Mouse (Mus musculus) hindbrain, embryonic 16.5 days (tissue): ENCODE data around the gene Szrd1. TPM values are rescaled to one million over a fixed set of nuclear protein-coding genes. Genes with fewer than 3 reads are reported as not detected.
"Not testable (repeated sequence)": the region's sequence is repeated elsewhere in the genome, so short reads cannot be mapped to it uniquely, and the experiment has no call there.

Experiments used
- ATAC-seq: fragments of 200-750 bp; cut with Nextera tagmentation; 2 replicates; pipeline ENCODE4 v1.8.0; 2017; ENCODE audit warnings: moderate TSS enrichment, moderate library complexity
- H3K27ac ChIP-seq: fragments of 300-500 bp; sonication (generic); 2 replicates; pipeline ENCODE4 v1.5.1; 2014; ENCODE audit warnings: low read depth, mild to moderate bottlenecking, control low read depth, low read length, moderate library complexity
- H3K27me3 ChIP-seq: fragments of 300-500 bp; sonication (generic); replicated peaks from 2 replicates; pipeline ENCODE4 v1.6.1; 2014; ENCODE audit warnings: low read length; ENCODE audit not compliant: control insufficient read depth, insufficient read depth
- H3K36me3 ChIP-seq: fragments of 300-500 bp; sonication (generic); 2 replicates; pipeline ENCODE4 v1.6.1; 2014; ENCODE audit warnings: mild to moderate bottlenecking, low read length, moderate library complexity, mixed read lengths; ENCODE audit not compliant: control insufficient read depth, insufficient read depth
- H3K4me1 ChIP-seq: fragments of 300-500 bp; sonication (generic); 2 replicates; pipeline ENCODE4 v1.6.1; 2014; ENCODE audit warnings: low read depth, low read length; ENCODE audit not compliant: control insufficient read depth, insufficient read depth
- H3K4me2 ChIP-seq: fragments of 300-500 bp; sonication (generic); 2 replicates; pipeline ENCODE4 v1.6.1; 2014; ENCODE audit warnings: mild to moderate bottlenecking, low read length, control low read depth, moderate library complexity
- H3K4me3 ChIP-seq: fragments of 300-500 bp; sonication (generic); 2 replicates; pipeline ENCODE4 v1.5.1; 2014; ENCODE audit warnings: mild to moderate bottlenecking, low read length, control low read depth, moderate library complexity
- H3K9ac ChIP-seq: fragments of 300-500 bp; sonication (generic); 2 replicates; pipeline ENCODE4 v1.6.1; 2014; ENCODE audit warnings: low read depth, mild to moderate bottlenecking, control low read depth, low read length, moderate library complexity
- H3K9me3 ChIP-seq: fragments of 300-500 bp; sonication (generic); 2 replicates; pipeline ENCODE4 v1.6.1; 2014; ENCODE audit warnings: mild to moderate bottlenecking, low read length, moderate library complexity; ENCODE audit not compliant: control insufficient read depth
- WGBS: fragments of 180-500 bp; shearing (Covaris S2); extraction: QIAGEN DNeasy Blood & Tissue Kit; methylation state at CpG from one replicate; pipeline ENCODE4 v1.1.7; 2014; 5-methylcytosine and 5-hydroxymethylcytosine counted together
- polyA plus RNA-seq: library from polyadenylated mRNA; unstranded; fragments of >200 nt; fragmentation: Nextera tagmentation; extraction: Ambion mirVana; gene quantifications from 2 replicates; pipeline ENCODE4 v1.2.1, GENCODE M21; 2015

Gene Szrd1
- polyA plus RNA-seq, 1 experiment from 2014 or later = 22.4 TPM

- Histone ChIP-seq H3K27me3 (no peaks in the 10 kb centered on the region), H3K9me3 (no peaks in the 10 kb centered on the region), H3K4me3 (no peak overlapping the region), H3K9ac (no peak overlapping the region), H3K27ac (no peak overlapping the region), H3K4me1 (peaks cover 23% of the 10 kb centered on the region), H3K4me2 (no peak overlapping the region), H3K36me3 (no peaks in the 10 kb centered on the region)
- no peak for ATAC-seq
- WGBS = 90% methylated on average over 6 of the region's 6 CpGs
Observed at GRCm38 (mm10) chr4:141140967-141141366, 1.4 kb upstream of the Szrd1 start.

GRCm38 (mm10) chr4:141140354-141140753, 779 bp upstream of the Szrd1 start:
- ATAC-seq, H3K27ac ChIP-seq, H3K9ac ChIP-seq, H3K4me2 ChIP-seq, H3K36me3 ChIP-seq, H3K9me3 ChIP-seq, H3K27me3 ChIP-seq, H3K4me3 ChIP-seq: not testable (repeated sequence)
- H3K4me1 ChIP-seq = peaks cover 24% of the 10 kb centered on the region
- 88% methylated on average over 9 of the region's 9 CpGs for WGBS

- H3K4me1 ChIP-seq = peaks cover 36% of the 10 kb centered on the region
- peak overlapping the region; percentile 97 for H3K4me2 ChIP-seq
- no peaks in the 10 kb centered on the region for H3K27me3 ChIP-seq
- H3K9me3 ChIP-seq = no peaks in the 10 kb centered on the region
- peak overlapping the region; percentile 76 for H3K9ac ChIP-seq
- ATAC-seq = no peak
- peak overlapping the region; percentile 68 for H3K4me3 ChIP-seq
- peak overlapping the region; percentile 91 for H3K27ac ChIP-seq
- no peaks in the 10 kb centered on the region for H3K36me3 ChIP-seq
- WGBS = 3% methylated on average over 29 of the region's 29 CpGs
Observed at GRCm38 (mm10) chr4:141138425-141139115, 1.0 kb downstream of the Szrd1 start.

DNA sequence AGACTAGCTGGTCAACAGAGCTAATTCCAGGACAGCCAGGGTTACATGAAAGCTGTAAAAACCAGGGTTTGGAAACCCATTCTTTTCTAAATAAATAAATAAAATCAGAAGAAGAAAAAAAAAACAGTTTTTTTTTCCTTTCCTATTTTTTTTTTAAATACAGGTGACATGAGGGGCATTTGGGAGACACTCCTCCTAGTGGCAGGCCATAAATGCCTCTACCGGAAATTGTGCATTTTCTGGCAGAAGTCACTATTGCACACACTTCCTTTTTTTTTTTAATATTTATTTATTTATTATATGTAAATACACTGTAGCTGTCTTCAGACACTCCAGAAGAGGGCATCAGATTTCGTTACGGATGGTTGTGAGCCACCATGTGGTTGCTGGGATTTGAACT, 1.8 kb downstream of the Szrd1 start:
- not testable (repeated sequence) for H3K27me3 ChIP-seq, H3K9me3 ChIP-seq, H3K27ac ChIP-seq, H3K36me3 ChIP-seq, H3K9ac ChIP-seq, H3K4me3 ChIP-seq, ATAC-seq
- H3K4me2 ChIP-seq = peak overlapping the region; percentile 97
- 80% methylated on average over 1 of the region's 3 CpGs for WGBS
- H3K4me1 ChIP-seq = peaks cover 36% of the 10 kb centered on the region

DNA sequence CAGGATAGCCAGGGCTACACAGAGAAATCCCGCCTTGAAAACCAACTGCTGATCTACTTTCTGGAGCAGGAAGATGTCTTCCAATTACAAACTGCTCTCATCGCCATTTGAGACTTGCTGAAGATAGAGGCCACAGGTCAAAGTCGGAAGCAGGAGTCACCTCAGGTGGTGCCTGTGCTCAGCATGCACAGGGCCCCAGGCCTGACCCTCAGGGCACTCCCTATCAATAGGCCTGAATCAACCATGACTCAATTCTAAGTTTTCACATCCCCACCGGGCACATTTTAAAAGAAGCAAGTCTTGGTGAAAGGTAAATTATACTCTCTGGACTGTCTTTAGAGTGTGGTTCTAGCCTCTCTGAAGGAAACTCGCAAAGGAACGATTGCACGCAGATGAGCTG, 3.4 kb downstream of the Szrd1 start:
- no peak for ATAC-seq
- Histone ChIP-seq H3K9me3 (no peaks in the 10 kb centered on the region), H3K4me1 (peaks cover 50% of the 10 kb centered on the region), H3K27me3 (no peaks in the 10 kb centered on the region), H3K4me2 (no peak overlapping the region), H3K9ac (no peak overlapping the region), H3K27ac (no peak overlapping the region), H3K36me3 (no peaks in the 10 kb centered on the region), H3K4me3 (no peak overlapping the region)
- WGBS = 60% methylated on average over 7 of the region's 7 CpGs

GRCm38 (mm10) chr4:141134751-141135530, 4.6 kb downstream of the Szrd1 start:
- ATAC-seq = no peak
- Histone ChIP-seq H3K4me1 (peaks cover 53% of the 10 kb centered on the region), H3K9me3 (no peaks in the 10 kb centered on the region), H3K36me3 (no peaks in the 10 kb centered on the region), H3K27ac (peak overlapping the region; percentile 57), H3K4me2 (no peak overlapping the region), H3K9ac (no peak overlapping the region), H3K4me3 (no peak overlapping the region), H3K27me3 (no peaks in the 10 kb centered on the region)
- WGBS = 69% methylated on average over 20 of the region's 20 CpGs

- WGBS = 14% methylated on average over 8 of the region's 8 CpGs
- Histone ChIP-seq H3K4me3 (no peak overlapping the region), H3K36me3 (no peaks in the 10 kb centered on the region), H3K4me2 (no peak overlapping the region), H3K27ac (peak overlapping the region; percentile 57), H3K4me1 (peaks cover 53% of the 10 kb centered on the region), H3K27me3 (no peaks in the 10 kb centered on the region), H3K9me3 (no peaks in the 10 kb centered on the region), H3K9ac (no peak overlapping the region)
- ATAC-seq = peak; percentile 50
Observed at GRCm38 (mm10) chr4:141134031-141134441, 5.5 kb downstream of the Szrd1 start.

DNA sequence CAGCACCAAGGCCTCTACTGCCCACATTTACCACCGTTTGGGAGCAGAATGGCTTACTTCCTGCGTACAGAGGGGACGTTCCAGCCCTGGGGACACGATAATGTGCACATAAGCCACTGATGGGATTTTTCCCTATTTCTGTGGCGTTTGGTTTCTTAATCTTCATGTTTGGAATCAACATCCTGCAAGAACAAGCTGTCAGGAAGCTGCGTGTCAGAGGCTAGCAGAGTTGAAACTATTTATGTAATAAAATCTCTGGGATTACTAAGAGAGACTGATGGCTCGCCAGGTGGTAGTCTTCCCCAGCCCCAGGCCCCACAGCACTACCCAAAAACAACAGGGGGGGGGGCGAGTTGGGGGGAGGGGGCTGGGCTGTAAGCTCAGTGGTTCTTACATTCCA, 6.3 kb downstream of the Szrd1 start:
- ATAC-seq = no peak
- H3K4me1 ChIP-seq = peaks cover 48% of the 10 kb centered on the region
- H3K36me3 ChIP-seq = no peaks in the 10 kb centered on the region
- no peaks in the 10 kb centered on the region for H3K27me3 ChIP-seq
- H3K27ac ChIP-seq = no peak overlapping the region
- 61% methylated on average over 8 of the region's 8 CpGs for WGBS
- H3K4me2 ChIP-seq = no peak overlapping the region
- H3K9ac ChIP-seq = no peak overlapping the region
- H3K4me3 ChIP-seq = no peak overlapping the region
- H3K9me3 ChIP-seq = no peaks in the 10 kb centered on the region

DNA sequence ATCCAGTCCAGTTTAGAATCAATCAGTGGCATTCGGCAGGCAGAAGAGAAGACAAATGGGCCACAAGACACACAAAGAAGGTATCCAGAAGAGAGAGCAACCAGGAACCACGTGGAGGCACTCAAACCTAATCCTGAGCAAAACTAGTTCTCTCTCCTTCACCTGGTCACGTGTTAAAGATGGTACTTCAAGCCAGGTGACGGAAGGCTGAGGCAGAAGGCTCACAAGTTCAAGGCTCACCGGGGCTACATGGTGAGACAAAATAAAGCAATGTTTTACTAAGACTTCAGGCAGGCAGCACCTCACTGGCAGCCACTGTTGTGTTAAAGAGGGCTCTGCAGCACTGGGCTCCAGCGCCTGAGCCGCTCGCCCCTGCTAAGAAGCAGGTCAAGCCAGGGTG, 7.4 kb downstream of the Szrd1 start:
- no peaks in the 10 kb centered on the region for H3K27me3 ChIP-seq
- peak overlapping the region; percentile 32; the same call in 1 of the 2 replicates for H3K27ac ChIP-seq
- no peaks in the 10 kb centered on the region for H3K9me3 ChIP-seq
- no peak overlapping the region for H3K9ac ChIP-seq
- H3K4me2 ChIP-seq = no peak overlapping the region
- 52% methylated on average over 8 of the region's 8 CpGs for WGBS
- H3K4me3 ChIP-seq = no peak overlapping the region
- H3K4me1 ChIP-seq = peaks cover 42% of the 10 kb centered on the region
- ATAC-seq = no peak
- no peaks in the 10 kb centered on the region for H3K36me3 ChIP-seq
